Mouse (Mus musculus) liver (tissue): ENCODE results near the gene St8sia1.

Experiments used
- DNase-seq: peaks from one replicate; pipeline ENCODE4 v3.0.0-alpha.2; 2020; ENCODE audit warnings: mixed read lengths

St8sia1 gene

GRCm38 (mm10) chr6:142908412-142908811 is 55.8 kb downstream of the St8sia1 start:
- no peak for DNase-seq

- no peak for DNase-seq
Measured at GRCm38 (mm10) chr6:142895371-142895770, 68.9 kb downstream of the St8sia1 start.

GRCm38 (mm10) chr6:142893716-142894115 is 70.5 kb downstream of the St8sia1 start:
- DNase-seq: no peak

GRCm38 (mm10) chr6:142890321-142890720 is 73.9 kb downstream of the St8sia1 start:
- peak; percentile 61 for DNase-seq

GRCm38 (mm10) chr6:142888970-142889740 is 75.1 kb downstream of the St8sia1 start:
- peak; percentile 34 for DNase-seq

GRCm38 (mm10) chr6:142888346-142888745 is 75.9 kb downstream of the St8sia1 start:
- DNase-seq: no peak

- DNase-seq: no peak
Measured at GRCm38 (mm10) chr6:142887375-142887774, 76.9 kb downstream of the St8sia1 start.

- DNase-seq: no peak
Measured at GRCm38 (mm10) chr6:142885364-142886154, 78.7 kb downstream of the St8sia1 start.

GRCm38 (mm10) chr6:142884128-142884527 is 80.1 kb downstream of the St8sia1 start:
- peak; percentile 76 for DNase-seq

GRCm38 (mm10) chr6:142880849-142881470 is 83.3 kb downstream of the St8sia1 start:
- no peak for DNase-seq

- DNase-seq: peak; percentile 23
Measured at GRCm38 (mm10) chr6:142878744-142879701, 85.2 kb downstream of the St8sia1 start.

GRCm38 (mm10) chr6:142877221-142877620 is 87.0 kb downstream of the St8sia1 start:
- no peak for DNase-seq

- DNase-seq: no peak
Measured at GRCm38 (mm10) chr6:142876279-142876899, 87.9 kb downstream of the St8sia1 start.

GRCm38 (mm10) chr6:142873795-142874563 is 90.3 kb downstream of the St8sia1 start:
- DNase-seq: no peak

GRCm38 (mm10) chr6:142869715-142870422 is 94.4 kb downstream of the St8sia1 start:
- DNase-seq: no peak

GRCm38 (mm10) chr6:142867471-142868055 is 96.7 kb downstream of the St8sia1 start:
- DNase-seq: no peak

- DNase-seq: no peak
Measured at GRCm38 (mm10) chr6:142867023-142867422, 97.2 kb downstream of the St8sia1 start.

GRCm38 (mm10) chr6:142865199-142865598 is 99.1 kb downstream of the St8sia1 start:
- DNase-seq: no peak

- DNase-seq: no peak
Measured at GRCm38 (mm10) chr6:142863881-142864280, 100.4 kb downstream of the St8sia1 start.

- DNase-seq: no peak
Measured at GRCm38 (mm10) chr6:142862265-142862664, 102.0 kb downstream of the St8sia1 start.
